Mouse (Mus musculus): Measurements from ENCODE around the gene Thra. TPM values are rescaled to one million over a fixed set of nuclear protein-coding genes. Genes with fewer than 3 reads are reported as not detected.
A peak's percentile ranks its signal among the peaks of the same experiment; 100 is the strongest.
"Not testable (repeated sequence)": the region's sequence is repeated elsewhere in the genome, so short reads cannot be mapped to it uniquely, and the experiment has no call there.

Thra gene
- polyA plus RNA-seq, 1 experiment from 2014 or later, result 175 TPM

DNA sequence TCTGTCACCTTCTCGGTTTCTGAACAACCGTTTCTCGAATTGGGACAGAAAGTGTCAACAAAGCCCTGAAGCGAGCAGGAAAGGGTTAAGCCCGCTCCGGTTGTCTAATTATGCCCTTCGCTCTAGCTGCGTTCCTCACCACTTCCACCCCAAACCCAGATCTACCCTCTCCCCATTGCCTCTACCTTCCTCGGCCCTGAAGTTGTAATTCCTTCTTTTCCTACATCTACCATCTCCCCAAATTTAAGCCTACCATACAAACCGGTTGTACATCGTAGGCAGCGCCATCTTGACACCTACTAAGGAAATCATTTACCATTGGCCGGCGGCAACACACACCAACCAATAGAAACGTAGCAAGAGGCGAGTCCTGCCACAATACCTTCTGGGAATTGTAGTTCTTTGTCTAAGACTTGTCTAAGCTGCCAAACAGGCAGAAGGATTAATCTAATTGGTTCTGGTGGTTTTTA, 11.3 kb upstream of the Thra start, which contains the start of gene Med24:
Gene Med24, minus strand, starts transcription at position 317 of the 470 bp plus-strand sequence.
- under 1% methylated on average over 16 of the region's 16 CpGs for WGBS
- peak within 1 kb of the TSS; percentile 65 for H3K9ac ChIP-seq (replicated peaks; ENCODE audit: low read length)
- DNase-seq, result peak; percentile 95
- ATAC-seq (ENCODE audit: low FRiP score, low TSS enrichment), result peak; percentile 93
- peak within 1 kb of the TSS; percentile 57 for H3K4me3 ChIP-seq (replicated peaks; ENCODE audit: low read depth, low read length)
- no peaks in the 10 kb centered on the region for H3K9me3 ChIP-seq (ENCODE audit: control insufficient read depth, low read length)
- no peaks in the 10 kb centered on the region for H3K27me3 ChIP-seq (ENCODE audit: control insufficient read depth, insufficient read depth, low read length)
- H3K36me3 ChIP-seq (ENCODE audit: control insufficient read depth, insufficient read depth, low read length), result peaks cover 15% of the 10 kb centered on the region
- H3K27ac ChIP-seq (replicated peaks; ENCODE audit: low read depth, low read length), result peak within 1 kb of the TSS; percentile 80
- H3K4me2 ChIP-seq (ENCODE audit: low read length), result peak within 1 kb of the TSS; percentile 57
- H3K4me1 ChIP-seq (ENCODE audit: control insufficient read depth, insufficient read depth, low read length), result 0 out of 2 replicates have a peak, but pooled peaks cover 11% of the 10 kb centered on the region

- Histone ChIP-seq H3K27ac (replicated peaks; ENCODE audit: low read depth, low read length) (peak overlapping the region; percentile 6), H3K4me3 (replicated peaks; ENCODE audit: low read depth, low read length) (no peak overlapping the region), H3K9me3 (ENCODE audit: control insufficient read depth, low read length) (no peaks in the 10 kb centered on the region), H3K4me1 (ENCODE audit: control insufficient read depth, insufficient read depth, low read length) (0 out of 2 replicates have a peak, but pooled peaks cover 11% of the 10 kb centered on the region), H3K27me3 (ENCODE audit: control insufficient read depth, insufficient read depth, low read length) (no peaks in the 10 kb centered on the region), H3K9ac (replicated peaks; ENCODE audit: low read length) (no peak overlapping the region), H3K36me3 (ENCODE audit: control insufficient read depth, insufficient read depth, low read length) (peaks cover 9% of the 10 kb centered on the region), H3K4me2 (ENCODE audit: low read length) (no peak overlapping the region)
- WGBS, result 66% methylated on average over 4 of the region's 4 CpGs
- ATAC-seq (ENCODE audit: low FRiP score, low TSS enrichment) (no peak), DNase-seq (no peak)
These were observed 9.7 kb upstream of the Thra start for GRCm38 (mm10) chr11:98730727-98731126.

DNA sequence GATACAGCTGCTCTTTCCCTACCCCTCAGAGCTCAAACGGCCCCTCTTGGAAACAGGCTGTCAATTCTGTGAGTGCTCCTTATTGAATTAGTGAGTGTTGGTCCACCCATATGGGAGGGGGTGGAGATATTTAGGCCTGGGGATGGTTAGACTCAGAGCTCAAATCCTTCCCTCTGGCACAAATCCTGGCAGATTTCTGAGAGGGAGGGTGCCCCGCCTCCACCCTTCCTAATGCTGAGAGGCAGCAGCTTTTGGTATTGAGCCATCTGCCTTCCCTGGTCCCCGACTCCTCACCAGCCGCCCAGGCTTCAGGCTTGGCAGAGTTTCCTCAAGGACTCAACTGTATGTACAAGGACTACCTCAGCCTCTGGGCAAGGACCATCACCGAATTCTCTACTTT, 9.3 kb upstream of the Thra start:
- WGBS, result 52% methylated on average over 5 of the region's 5 CpGs
- Histone ChIP-seq H3K4me1 (ENCODE audit: control insufficient read depth, insufficient read depth, low read length) (0 out of 2 replicates have a peak, but pooled peaks cover 11% of the 10 kb centered on the region), H3K36me3 (ENCODE audit: control insufficient read depth, insufficient read depth, low read length) (peaks cover 6% of the 10 kb centered on the region), H3K9ac (replicated peaks; ENCODE audit: low read length) (no peak overlapping the region), H3K27ac (replicated peaks; ENCODE audit: low read depth, low read length) (peak overlapping the region; percentile 6), H3K4me2 (ENCODE audit: low read length) (no peak overlapping the region), H3K4me3 (replicated peaks; ENCODE audit: low read depth, low read length) (no peak overlapping the region), H3K27me3 (ENCODE audit: control insufficient read depth, insufficient read depth, low read length) (no peaks in the 10 kb centered on the region), H3K9me3 (ENCODE audit: control insufficient read depth, low read length) (no peaks in the 10 kb centered on the region)
- ATAC-seq (ENCODE audit: low FRiP score, low TSS enrichment) (no peak), DNase-seq (peak; percentile 59)

- ATAC-seq (ENCODE audit: low FRiP score, low TSS enrichment) (no peak), DNase-seq (no peak)
- no peak overlapping the region for H3K4me2 ChIP-seq (ENCODE audit: low read length)
- H3K27ac ChIP-seq (replicated peaks; ENCODE audit: low read depth, low read length), result no peak overlapping the region
- H3K9me3 ChIP-seq (ENCODE audit: control insufficient read depth, low read length), result no peaks in the 10 kb centered on the region
- H3K27me3 ChIP-seq (ENCODE audit: control insufficient read depth, insufficient read depth, low read length), result no peaks in the 10 kb centered on the region
- H3K4me3 ChIP-seq (replicated peaks; ENCODE audit: low read depth, low read length), result no peak overlapping the region
- 79% methylated on average over 3 of the region's 3 CpGs for WGBS
- no peaks in the 10 kb centered on the region for H3K36me3 ChIP-seq (ENCODE audit: control insufficient read depth, insufficient read depth, low read length)
- H3K4me1 ChIP-seq (ENCODE audit: control insufficient read depth, insufficient read depth, low read length), result peaks cover 16% of the 10 kb centered on the region; the same call in 1 of the 2 replicates
- no peak overlapping the region for H3K9ac ChIP-seq (replicated peaks; ENCODE audit: low read length)
These were observed 6.4 kb upstream of the Thra start for GRCm38 (mm10) chr11:98734020-98734419.

DNA sequence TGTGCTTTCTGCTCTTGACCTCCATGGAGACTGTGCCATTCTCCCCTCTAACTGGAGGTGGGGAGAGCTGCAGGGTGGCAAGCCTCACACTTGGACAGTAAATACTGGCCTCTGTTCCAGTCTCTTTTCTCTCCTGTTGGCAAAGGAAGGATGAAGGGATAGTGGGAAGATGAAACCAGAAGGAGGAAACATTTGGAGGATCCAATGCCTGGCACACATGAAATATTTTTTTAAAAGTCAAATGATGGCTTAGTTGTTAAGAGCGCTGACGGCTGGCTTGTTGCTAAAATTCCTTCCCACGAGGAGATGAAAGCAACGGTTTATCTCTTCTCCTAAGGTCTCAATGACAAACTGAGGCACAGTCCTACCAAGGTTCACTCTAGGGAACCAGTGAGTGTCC, 5.3 kb upstream of the Thra start:
- Histone ChIP-seq H3K27me3 (ENCODE audit: control insufficient read depth, insufficient read depth, low read length) (no peaks in the 10 kb centered on the region), H3K4me1 (ENCODE audit: control insufficient read depth, insufficient read depth, low read length) (peaks cover 16% of the 10 kb centered on the region), H3K9ac (replicated peaks; ENCODE audit: low read length) (no peak overlapping the region), H3K36me3 (ENCODE audit: control insufficient read depth, insufficient read depth, low read length) (no peaks in the 10 kb centered on the region), H3K4me3 (replicated peaks; ENCODE audit: low read depth, low read length) (no peak overlapping the region), H3K27ac (replicated peaks; ENCODE audit: low read depth, low read length) (no peak overlapping the region), H3K4me2 (ENCODE audit: low read length) (no peak overlapping the region), H3K9me3 (ENCODE audit: control insufficient read depth, low read length) (no peaks in the 10 kb centered on the region)
- 94% methylated on average over 4 of the region's 4 CpGs for WGBS
- no peak for DNase-seq
- ATAC-seq (ENCODE audit: low FRiP score, low TSS enrichment), result no peak

GRCm38 (mm10) chr11:98736176-98736575, 4.3 kb upstream of the Thra start:
- H3K4me1 ChIP-seq (ENCODE audit: control insufficient read depth, insufficient read depth, low read length), result peaks cover 22% of the 10 kb centered on the region
- H3K4me3 ChIP-seq (replicated peaks; ENCODE audit: low read depth, low read length), result no peak overlapping the region
- no peaks in the 10 kb centered on the region for H3K27me3 ChIP-seq (ENCODE audit: control insufficient read depth, insufficient read depth, low read length)
- WGBS, result 89% methylated on average over 1 of the region's 1 CpGs
- no peak overlapping the region for H3K9ac ChIP-seq (replicated peaks; ENCODE audit: low read length)
- DNase-seq, result no peak
- ATAC-seq (ENCODE audit: low FRiP score, low TSS enrichment), result no peak
- no peak overlapping the region for H3K27ac ChIP-seq (replicated peaks; ENCODE audit: low read depth, low read length)
- no peaks in the 10 kb centered on the region for H3K36me3 ChIP-seq (ENCODE audit: control insufficient read depth, insufficient read depth, low read length)
- H3K4me2 ChIP-seq (ENCODE audit: low read length), result no peak overlapping the region
- H3K9me3 ChIP-seq (ENCODE audit: control insufficient read depth, low read length), result no peaks in the 10 kb centered on the region

DNA sequence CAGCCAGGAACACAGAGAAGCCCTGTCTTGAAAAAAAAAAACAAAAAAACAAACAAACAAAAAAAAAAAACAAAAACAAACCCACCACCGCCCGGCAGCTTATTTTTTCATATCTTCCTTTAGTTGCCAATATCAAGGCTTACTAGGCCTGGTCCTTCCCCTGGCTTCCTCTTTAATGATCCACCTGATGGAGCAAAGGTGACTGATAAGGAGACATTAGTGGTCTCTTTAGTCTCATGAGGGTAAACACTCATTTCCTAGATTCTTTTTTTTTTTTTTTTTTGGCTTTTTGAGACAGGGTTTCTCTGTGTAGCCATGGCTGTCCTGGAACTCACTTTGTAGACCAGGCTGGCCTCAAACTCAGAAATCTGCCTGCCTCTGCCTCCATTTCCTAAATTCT, 3.2 kb upstream of the Thra start:
- not testable (repeated sequence) for ATAC-seq (ENCODE audit: low FRiP score, low TSS enrichment); H3K36me3 ChIP-seq (ENCODE audit: control insufficient read depth, insufficient read depth, low read length); H3K27me3 ChIP-seq (ENCODE audit: control insufficient read depth, insufficient read depth, low read length); DNase-seq; H3K4me3 ChIP-seq (replicated peaks; ENCODE audit: low read depth, low read length); H3K9me3 ChIP-seq (ENCODE audit: control insufficient read depth, low read length); H3K27ac ChIP-seq (replicated peaks; ENCODE audit: low read depth, low read length); H3K9ac ChIP-seq (replicated peaks; ENCODE audit: low read length); H3K4me2 ChIP-seq (ENCODE audit: low read length)
- 94% methylated on average over 2 of the region's 2 CpGs for WGBS
- H3K4me1 ChIP-seq (ENCODE audit: control insufficient read depth, insufficient read depth, low read length), result peaks cover 22% of the 10 kb centered on the region

DNA sequence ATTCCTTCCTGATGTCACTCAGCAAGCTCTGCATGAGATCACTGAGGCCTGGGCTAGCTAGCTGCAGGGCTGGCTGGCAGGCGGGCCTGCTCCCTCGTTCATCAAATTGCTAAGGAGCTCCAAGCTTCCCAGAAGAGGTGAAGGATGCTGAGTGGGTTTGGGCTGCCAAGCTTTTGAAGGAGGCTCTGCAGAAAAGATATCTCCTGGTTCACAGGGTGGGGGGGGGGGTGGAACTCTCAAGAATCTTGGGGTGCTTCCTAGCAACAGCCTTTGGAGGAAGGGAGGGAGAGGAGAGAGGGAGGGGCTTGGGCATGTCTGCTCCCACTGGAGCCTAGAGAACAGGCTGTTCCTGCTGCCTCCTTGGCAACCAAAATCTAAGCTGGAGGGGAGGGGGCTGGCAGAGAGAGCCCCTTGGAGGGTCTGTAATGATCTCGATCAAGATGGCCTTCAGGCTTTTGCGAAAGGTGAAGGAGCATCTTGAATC, 2.0 kb upstream of the Thra start:
- Histone ChIP-seq H3K36me3 (ENCODE audit: control insufficient read depth, insufficient read depth, low read length) (no peaks in the 10 kb centered on the region), H3K27me3 (ENCODE audit: control insufficient read depth, insufficient read depth, low read length) (no peaks in the 10 kb centered on the region), H3K9me3 (ENCODE audit: control insufficient read depth, low read length) (no peaks in the 10 kb centered on the region), H3K4me1 (ENCODE audit: control insufficient read depth, insufficient read depth, low read length) (peaks cover 22% of the 10 kb centered on the region), H3K27ac (replicated peaks; ENCODE audit: low read depth, low read length) (peak overlapping the region; percentile 77), H3K9ac (replicated peaks; ENCODE audit: low read length) (peak overlapping the region; percentile 16; the same call in 1 of the 2 replicates), H3K4me3 (replicated peaks; ENCODE audit: low read depth, low read length) (no peak overlapping the region), H3K4me2 (ENCODE audit: low read length) (peak overlapping the region; percentile 9; the same call in 1 of the 2 replicates)
- ATAC-seq (ENCODE audit: low FRiP score, low TSS enrichment) (no peak), DNase-seq (peak; percentile 65)
- 11% methylated on average over 4 of the region's 4 CpGs for WGBS

DNA sequence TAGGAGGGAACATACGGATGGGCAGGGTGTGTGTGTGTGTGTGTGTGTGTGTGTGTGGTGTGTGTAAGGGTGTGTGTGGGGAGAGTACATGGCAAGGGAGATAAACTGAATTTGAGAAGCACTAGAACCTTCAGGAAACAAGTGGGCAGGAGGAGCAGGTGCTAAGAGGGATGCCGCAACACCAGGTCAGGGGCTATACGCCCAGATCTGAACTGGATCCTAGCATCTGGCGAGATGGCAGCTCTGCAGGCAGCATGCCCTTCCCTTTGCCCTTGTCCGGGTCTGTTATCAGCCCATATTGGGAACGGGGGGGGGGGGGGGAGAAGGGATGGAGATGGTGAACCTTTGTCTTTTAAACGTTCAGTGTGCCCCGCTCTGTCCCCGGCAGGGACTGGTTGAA, 1.5 kb upstream of the Thra start:
- no peak overlapping the region for H3K4me3 ChIP-seq (replicated peaks; ENCODE audit: low read depth, low read length)
- H3K9ac ChIP-seq (replicated peaks; ENCODE audit: low read length), result 0 out of 2 replicates have a peak overlapping the region, but pooled peaks have one; percentile 16
- peak overlapping the region; percentile 77 for H3K27ac ChIP-seq (replicated peaks; ENCODE audit: low read depth, low read length)
- H3K9me3 ChIP-seq (ENCODE audit: control insufficient read depth, low read length), result no peaks in the 10 kb centered on the region
- ATAC-seq (ENCODE audit: low FRiP score, low TSS enrichment) (no peak), DNase-seq (no peak)
- no peaks in the 10 kb centered on the region for H3K27me3 ChIP-seq (ENCODE audit: control insufficient read depth, insufficient read depth, low read length)
- 55% methylated on average over 8 of the region's 9 CpGs for WGBS
- H3K4me2 ChIP-seq (ENCODE audit: low read length), result peak overlapping the region; percentile 9; the same call in 1 of the 2 replicates
- peaks cover 26% of the 10 kb centered on the region for H3K4me1 ChIP-seq (ENCODE audit: control insufficient read depth, insufficient read depth, low read length)
- no peaks in the 10 kb centered on the region for H3K36me3 ChIP-seq (ENCODE audit: control insufficient read depth, insufficient read depth, low read length)
